Mouse (Mus musculus): ENCODE measurements around the gene Idh1.

- TF ChIP-seq POLR2AphosphoS2 (IDR thresholded peaks at IDR 0.05; ENCODE audit: insufficient read length, low read depth) (no peak), POLR2A (IDR thresholded peaks at IDR 0.05; ENCODE audit: insufficient read length, low read depth) (no peak), USF1 (IDR thresholded peaks at IDR 0.05; ENCODE audit: low read depth) (no peak), MYOG (IDR thresholded peaks at IDR 0.05; ENCODE audit: control insufficient read depth in 1 of 3, insufficient read depth in 1 of 3, insufficient read length in 2 of 3, low read depth in 2 of 3) (no peak), CEBPB (IDR thresholded peaks at IDR 0.05; ENCODE audit: insufficient read depth, poor library complexity, severe bottlenecking) (no peak), MAX (IDR thresholded peaks at IDR 0.05; ENCODE audit: low read depth) (no peak), TCF12 (IDR thresholded peaks at IDR 0.05; ENCODE audit: insufficient read depth, poor library complexity, severe bottlenecking) (no peak), MYOD1 (IDR thresholded peaks at IDR 0.05; ENCODE audit: control insufficient read depth in 1 of 3, insufficient read length in 2 of 3, low read depth in 2 of 3) (no peak), SRF (IDR thresholded peaks at IDR 0.05; ENCODE audit: control insufficient read depth, insufficient read length, low read depth) (no peak), TCF3 (IDR thresholded peaks at IDR 0.05; ENCODE audit: insufficient read length, low read depth) (no peak), E2F4 (IDR thresholded peaks at IDR 0.05; ENCODE audit: insufficient read depth) (no peak), REST (IDR thresholded peaks at IDR 0.05; ENCODE audit: insufficient read depth, insufficient read length) (no peak)
Observed at GRCm38 (mm10) chr1:65227681-65228080, 41.4 kb upstream of the Idh1 start.

All from myocyte (in vitro differentiated cells).